Mouse (Mus musculus): ENCODE measurements around the gene Tnfsf8. TPM values are rescaled to one million over a fixed set of nuclear protein-coding genes. Genes with fewer than 3 reads are reported as not detected.
A peak's percentile ranks its signal among the peaks of the same experiment; 100 is the strongest.

Gene Tnfsf8
- 0.91 and 0.93 TPM in 2 replicates for total RNA-seq (2015)
- 0.77 and 1.4 TPM in 2 replicates for total RNA-seq (2017)

GRCm38 (mm10) chr4:63860688-63861540, at the start of gene Tnfsf8:
Gene Tnfsf8, minus strand, starts transcription at chr4:63861347.
- ATAC-seq (ENCODE audit: poor library complexity, severe bottlenecking), result peak; percentile 83

- ATAC-seq (ENCODE audit: poor library complexity, severe bottlenecking), result no peak
These were observed 47.4 kb upstream of the Tnfsf8 start for GRCm38 (mm10) chr4:63908511-63908910.

- ATAC-seq (ENCODE audit: poor library complexity, severe bottlenecking), result no peak
These were observed 46.3 kb upstream of the Tnfsf8 start for GRCm38 (mm10) chr4:63907473-63907872.

- ATAC-seq (ENCODE audit: poor library complexity, severe bottlenecking), result no peak
These were observed 44.9 kb upstream of the Tnfsf8 start for GRCm38 (mm10) chr4:63906050-63906449.

GRCm38 (mm10) chr4:63899081-63899523, 38.0 kb upstream of the Tnfsf8 start:
- peak; percentile 87 for ATAC-seq (ENCODE audit: poor library complexity, severe bottlenecking)

GRCm38 (mm10) chr4:63897152-63897551, 36.0 kb upstream of the Tnfsf8 start:
- peak; percentile 67 for ATAC-seq (ENCODE audit: poor library complexity, severe bottlenecking)

GRCm38 (mm10) chr4:63886156-63886555, 25.0 kb upstream of the Tnfsf8 start:
- no peak for ATAC-seq (ENCODE audit: poor library complexity, severe bottlenecking)

GRCm38 (mm10) chr4:63876720-63877119, 15.6 kb upstream of the Tnfsf8 start:
- ATAC-seq (ENCODE audit: poor library complexity, severe bottlenecking), result no peak

- no peak for ATAC-seq (ENCODE audit: poor library complexity, severe bottlenecking)
These were observed 14.3 kb upstream of the Tnfsf8 start for GRCm38 (mm10) chr4:63875480-63875879.

GRCm38 (mm10) chr4:63870678-63871077, 9.5 kb upstream of the Tnfsf8 start:
- no peak for ATAC-seq (ENCODE audit: poor library complexity, severe bottlenecking)

GRCm38 (mm10) chr4:63868770-63869169, 7.6 kb upstream of the Tnfsf8 start:
- peak; percentile 94 for ATAC-seq (ENCODE audit: poor library complexity, severe bottlenecking)

GRCm38 (mm10) chr4:63862953-63863352, 1.8 kb upstream of the Tnfsf8 start:
- no peak for ATAC-seq (ENCODE audit: poor library complexity, severe bottlenecking)

GRCm38 (mm10) chr4:63862092-63862697, 1.0 kb upstream of the Tnfsf8 start:
- ATAC-seq (ENCODE audit: poor library complexity, severe bottlenecking), result no peak

- no peak for ATAC-seq (ENCODE audit: poor library complexity, severe bottlenecking)
These were observed 911 bp downstream of the Tnfsf8 start for GRCm38 (mm10) chr4:63860236-63860635.

- 0 out of 2 replicates have a peak, but pooled peaks have one; percentile 10 for ATAC-seq (ENCODE audit: poor library complexity, severe bottlenecking)
These were observed 1.4 kb downstream of the Tnfsf8 start for GRCm38 (mm10) chr4:63859785-63860203.

- no peak for ATAC-seq (ENCODE audit: poor library complexity, severe bottlenecking)
These were observed 2.4 kb downstream of the Tnfsf8 start for GRCm38 (mm10) chr4:63858646-63859224.

- ATAC-seq (ENCODE audit: poor library complexity, severe bottlenecking), result no peak
These were observed 4.4 kb downstream of the Tnfsf8 start for GRCm38 (mm10) chr4:63856764-63857163.

- ATAC-seq (ENCODE audit: poor library complexity, severe bottlenecking), result no peak
These were observed 7.3 kb downstream of the Tnfsf8 start for GRCm38 (mm10) chr4:63853782-63854386.

- no peak for ATAC-seq (ENCODE audit: poor library complexity, severe bottlenecking)
These were observed 11.1 kb downstream of the Tnfsf8 start for GRCm38 (mm10) chr4:63850082-63850481.

GRCm38 (mm10) chr4:63846881-63847597, 14.1 kb downstream of the Tnfsf8 start:
- ATAC-seq (ENCODE audit: poor library complexity, severe bottlenecking), result peak; percentile 84
